Mouse (Mus musculus) heart, postnatal 25 days (tissue): Measurements from ENCODE around the gene Ear6. TPM values are rescaled to one million over a fixed set of nuclear protein-coding genes. Genes with fewer than 3 reads are reported as not detected.

ENCODE experiments used
- DNase-seq: peaks from one replicate; pipeline ENCODE4 v3.0.0; 2022; ENCODE audit warnings: low spot score
- intact Hi-C: fragments of 180-260 bp; cut with DNase I; formaldehyde crosslinking; loops from one replicate; pipeline ENCODE4 v1.15.1; 2025
- microRNA-seq: library from miRNA; unstranded; fragments of <30 nt; microRNA quantifications from one replicate; pipeline ENCODE4 v1.2.0, GENCODE M21; 2022
- total RNA-seq, 2 experiments: library from RNA; stranded (reverse); gene quantifications; 2 replicates each; pipeline ENCODE4 v1.2.3; 2021

The Ear6 gene
- total RNA-seq, 2 experiments from 2014 or later, result not detected

DNA sequence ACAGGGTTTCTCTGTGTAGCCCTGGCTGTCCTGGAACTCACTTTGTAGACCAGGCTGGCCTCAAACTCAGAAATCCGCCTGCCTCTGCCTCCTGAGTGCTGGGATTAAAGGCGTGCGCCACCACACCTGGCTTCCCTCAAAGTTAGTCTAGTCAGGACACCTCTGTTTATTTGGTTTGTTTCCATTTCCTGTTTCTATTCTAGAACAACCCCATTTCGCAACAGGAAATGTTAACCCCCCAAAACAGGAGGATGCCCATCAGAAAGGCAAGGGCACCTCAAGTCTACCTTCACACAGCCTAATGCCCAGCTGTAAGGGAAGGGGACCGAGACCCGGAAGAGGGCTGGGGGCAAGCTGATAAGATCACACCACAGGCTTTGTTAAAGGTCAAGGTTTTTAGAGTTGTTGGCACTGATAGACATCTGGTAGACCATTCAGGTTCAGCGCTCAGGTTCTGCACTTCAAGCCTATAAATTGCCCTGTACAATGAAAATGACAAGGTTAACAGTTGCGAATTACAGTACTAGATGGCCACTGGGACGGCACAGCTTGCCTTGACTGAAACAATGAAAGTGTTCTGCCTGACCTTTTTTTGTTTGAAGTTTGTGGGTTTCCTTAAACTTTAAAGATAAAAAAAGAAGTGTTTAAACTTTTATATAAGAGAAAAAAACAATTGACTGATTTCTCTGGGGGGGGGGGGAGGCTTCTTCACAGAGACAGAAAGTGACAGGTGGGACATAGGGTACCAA is 38.9 kb downstream of the Ear6 start, which contains the start of gene Slc39a2:
Gene Slc39a2 (plus strand): TSS at position 699 of the 749 bp plus-strand sequence.
- intact Hi-C loops, result no loop called here
- DNase-seq, result no peak

DNA sequence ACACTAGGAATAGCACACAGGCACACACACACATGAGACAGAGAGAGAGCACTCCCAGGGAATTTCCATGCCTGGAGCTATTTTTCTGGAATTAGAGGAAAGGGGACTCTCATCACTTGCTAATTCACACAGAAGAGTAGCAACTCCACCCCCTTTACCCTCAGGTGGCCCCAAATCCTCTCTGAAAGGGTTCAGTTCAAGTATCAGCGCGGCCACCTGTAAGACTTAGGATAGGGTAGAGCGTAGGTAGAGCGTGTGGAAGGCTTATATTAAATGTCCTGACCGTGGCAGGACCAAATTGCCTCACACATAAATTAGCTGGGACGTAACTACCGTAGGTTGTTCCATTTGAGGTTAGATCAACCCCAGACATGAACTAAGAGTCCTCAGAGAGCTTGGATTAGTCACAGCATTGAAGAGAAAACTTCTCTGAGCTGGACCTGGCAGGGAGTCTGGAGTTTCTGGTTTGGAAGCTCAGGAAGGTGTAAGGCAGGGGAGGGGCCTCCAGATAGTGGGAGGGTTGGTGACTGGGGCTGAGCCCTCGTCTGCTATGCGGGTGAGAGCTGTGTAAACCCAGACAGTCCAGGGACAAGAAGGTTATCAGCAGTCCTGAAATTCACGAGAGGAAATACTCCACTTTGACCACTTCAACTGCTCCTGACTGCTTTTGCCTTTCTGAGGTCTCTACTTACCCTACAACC is 39.7 kb downstream of the Ear6 start:
- no peak for DNase-seq
- intact Hi-C loops, result no loop called here

DNA sequence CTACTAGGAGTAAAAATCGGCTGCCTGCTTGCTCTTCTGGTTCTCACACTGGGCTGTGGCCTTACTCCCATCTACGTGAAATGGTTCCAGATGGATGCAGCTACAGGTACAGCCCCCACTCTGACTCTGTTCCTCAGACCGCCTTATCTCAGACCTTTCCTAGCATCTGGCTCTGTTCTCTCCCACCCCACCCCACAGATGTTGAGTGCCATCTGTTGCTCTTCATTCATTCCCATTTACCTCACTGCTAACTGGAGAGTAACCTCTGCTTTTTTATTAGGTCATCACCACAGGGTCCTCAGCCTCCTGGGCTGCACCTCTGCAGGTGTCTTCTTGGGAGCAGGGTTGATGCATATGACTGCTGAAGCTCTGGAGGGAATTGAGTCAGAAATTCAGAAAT is 40.3 kb downstream of the Ear6 start:
- intact Hi-C loops, result no loop called here
- DNase-seq, result no peak

DNA sequence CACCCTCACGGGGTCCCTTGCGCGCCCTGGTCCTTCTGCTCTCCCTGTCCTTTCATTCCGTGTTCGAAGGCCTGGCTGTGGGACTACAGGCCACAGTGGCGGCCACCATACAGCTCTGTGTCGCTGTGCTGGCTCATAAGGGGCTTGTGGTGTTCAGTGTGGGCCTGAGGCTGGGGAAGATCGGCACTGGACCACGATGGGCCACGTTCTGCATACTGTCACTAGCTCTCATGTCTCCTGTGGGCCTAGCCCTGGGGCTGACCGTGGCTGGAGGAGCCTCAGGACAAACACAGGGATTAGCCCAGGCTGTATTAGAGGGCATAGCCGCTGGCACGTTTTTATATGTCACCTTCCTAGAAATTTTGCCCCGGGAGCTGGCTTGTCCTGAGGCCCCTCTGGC is 41.6 kb downstream of the Ear6 start:
- DNase-seq, result no peak
- intact Hi-C loops, result no loop called here

DNA sequence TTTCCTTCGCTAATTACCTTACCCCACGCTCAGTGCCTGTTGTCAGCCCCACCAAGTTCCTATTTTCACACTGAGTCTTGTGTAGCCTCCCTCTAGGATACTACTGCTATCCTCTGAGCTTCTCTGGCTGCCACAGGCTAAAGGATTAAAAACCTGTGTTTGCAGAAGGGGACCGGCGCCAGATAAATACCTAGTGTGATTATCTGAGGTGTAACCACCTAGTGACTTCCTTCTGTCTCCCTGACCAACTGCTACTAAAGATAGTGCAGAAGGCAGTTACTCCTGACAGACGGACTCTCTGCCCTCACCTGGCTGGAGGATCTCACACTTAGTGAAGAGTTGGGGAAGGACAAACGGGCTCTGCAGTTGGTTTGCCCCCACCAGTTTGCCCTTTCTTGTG is 42.5 kb downstream of the Ear6 start:
- DNase-seq, result no peak
- intact Hi-C loops, result no loop called here

DNA sequence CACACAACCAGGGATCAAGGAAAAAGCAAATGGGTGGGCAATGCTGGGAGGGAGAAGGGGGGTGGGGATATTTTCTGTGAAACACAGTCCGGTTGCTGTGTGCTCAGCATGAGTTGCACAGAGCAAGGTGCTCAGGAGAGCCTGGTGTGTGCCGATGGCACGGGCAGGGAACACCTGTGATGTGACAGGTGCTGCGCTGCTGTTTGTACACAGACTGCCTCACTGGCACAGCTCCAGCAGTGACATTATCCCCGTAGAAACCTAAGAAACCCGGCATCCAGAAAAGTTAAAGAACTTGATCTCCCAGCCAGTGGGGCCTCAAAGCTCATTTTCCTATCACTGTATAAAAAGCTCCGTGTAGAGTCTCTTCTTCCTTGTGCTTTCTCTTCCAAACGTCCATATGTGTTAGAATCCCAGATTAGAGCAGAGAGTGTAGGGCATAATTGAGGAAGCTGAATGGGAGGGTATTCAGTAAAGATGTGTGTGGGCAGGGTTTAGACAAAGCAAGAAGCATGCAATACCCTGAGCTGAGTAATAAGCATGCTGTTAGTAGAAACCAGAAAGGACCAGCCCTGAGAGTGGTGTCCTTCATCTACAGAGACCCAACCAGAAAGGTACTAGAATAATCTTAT is 43.2 kb downstream of the Ear6 start:
- DNase-seq, result no peak
- intact Hi-C loops, result no loop called here

DNA sequence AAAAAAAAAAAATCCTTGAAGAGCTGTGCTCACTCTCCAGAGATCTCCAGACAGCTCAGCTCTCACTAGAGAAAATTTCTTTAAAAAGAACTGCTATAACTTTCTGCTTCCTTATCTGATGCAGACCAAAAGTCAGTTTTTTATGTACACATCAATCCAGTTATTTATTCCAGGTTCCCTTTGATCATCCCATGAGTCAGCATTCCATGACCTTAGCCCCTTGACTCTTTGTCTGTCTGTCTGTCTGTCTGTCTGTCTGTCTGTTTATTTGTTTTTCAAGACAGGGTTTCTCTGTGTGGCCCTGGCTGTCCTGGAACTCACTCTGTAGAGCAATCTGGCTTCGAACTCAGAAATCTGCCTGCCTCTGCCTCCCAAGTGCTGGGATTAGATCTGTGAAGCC is 45.9 kb downstream of the Ear6 start:
- intact Hi-C loops, result no loop called here
- DNase-seq, result no peak

DNA sequence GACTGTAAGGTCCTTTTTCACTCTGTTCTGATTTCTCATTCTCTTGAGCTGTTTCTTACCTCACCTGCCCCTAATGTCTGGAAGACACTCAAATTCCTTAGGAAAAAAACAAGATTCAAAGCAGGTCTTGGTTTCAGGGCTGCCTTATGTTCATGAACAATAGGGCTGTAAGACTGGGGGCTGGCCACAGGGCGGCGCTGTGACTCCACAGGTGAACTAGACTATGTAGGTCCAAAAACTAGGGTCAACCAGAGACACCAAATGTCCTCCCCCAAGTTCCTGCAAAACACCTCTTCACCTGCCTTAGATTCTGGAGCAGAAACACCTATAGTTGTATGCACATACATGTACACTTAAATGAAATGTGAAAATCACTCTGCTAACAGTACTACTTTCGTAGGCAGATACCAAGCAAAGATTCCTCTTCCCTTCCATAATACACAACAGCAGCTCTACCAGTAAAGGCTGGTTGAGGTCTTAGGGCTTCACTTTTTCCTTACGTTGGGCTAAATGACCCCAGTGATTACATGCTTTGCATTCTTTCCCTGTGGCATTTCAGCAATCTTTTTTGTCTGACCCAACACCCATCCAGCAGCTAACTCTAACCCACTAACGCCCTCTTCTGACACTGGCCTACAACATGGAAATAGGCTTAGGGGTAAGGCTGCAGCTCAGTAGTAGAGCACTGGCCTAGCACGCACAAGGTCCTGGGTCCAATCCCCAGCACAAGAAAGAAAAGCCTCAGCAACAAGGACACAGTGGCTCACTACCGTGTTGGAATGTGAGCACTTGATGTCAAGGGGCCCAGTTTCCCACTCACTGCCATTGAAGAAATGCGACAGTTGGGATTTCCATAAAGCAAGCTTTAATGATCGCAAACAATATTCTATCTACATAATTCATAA is 49.6 kb downstream of the Ear6 start:
- DNase-seq, result peak; percentile 27
- intact Hi-C loops, result loop anchor here (1.0 to 2.0 kb wide), 4 partner anchors 28 to 120 kb away; no protein-coding TSS in a partner anchor

DNA sequence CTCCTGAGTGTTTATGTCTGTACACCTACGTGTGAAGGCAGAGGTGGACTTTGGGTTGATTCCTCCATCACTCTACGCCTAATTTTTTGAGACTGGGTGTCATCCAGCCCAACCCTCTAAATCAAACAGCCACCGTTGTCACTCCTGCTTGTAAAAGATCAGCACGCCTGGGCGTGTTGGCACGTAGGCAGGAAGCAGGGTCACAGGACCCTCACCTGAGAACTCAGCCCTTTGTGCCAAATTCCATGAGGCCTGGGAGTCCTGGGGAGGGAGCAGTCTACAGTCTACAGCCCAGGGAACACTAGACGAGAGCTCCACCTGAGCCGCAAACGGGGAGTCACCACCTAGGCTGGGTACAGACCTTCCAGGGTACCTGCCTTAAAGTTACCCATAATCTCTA is 50.3 kb downstream of the Ear6 start:
- intact Hi-C loops, result loop anchor here (2.0 kb wide), 3 partner anchors 93 to 119 kb away; no protein-coding TSS in a partner anchor
- no peak for DNase-seq

Small RNA genes lying within 50 kb of the gene (microRNA-seq; reads per million reads assigned to microRNA genes)
- not detected for gene Gm27375

Other genes starting within 250 kb of the Ear6 start
- not detected for gene Gm17078, start 242.4 kb upstream of the Ear6 start, total RNA-seq
- gene Gm4181, start 218.0 kb upstream of the Ear6 start, total RNA-seq, result not detected
- not detected for gene Gm17079, start 158.2 kb upstream of the Ear6 start, total RNA-seq
- gene Gm5800, start 136.5 kb upstream of the Ear6 start, total RNA-seq, result not detected
- not detected for gene Ang4, start 80.1 kb upstream of the Ear6 start, total RNA-seq
- not detected for gene AY358078, start 53.7 kb upstream of the Ear6 start, total RNA-seq
- gene Mettl17, start 31.1 kb downstream of the Ear6 start, total RNA-seq, result 10 to 100 TPM; 19.8 to 20.9 TPM
- gene Slc39a2, start 39.2 kb downstream of the Ear6 start, total RNA-seq, result under 1 TPM in 1 of 2 experiments, not detected in 1; 0.36 TPM
- 1,000 to 10,000 TPM; 1,299 to 1,387 TPM for gene Ndrg2, start 60.5 kb downstream of the Ear6 start, total RNA-seq
- gene Tppp2, start 64.7 kb downstream of the Ear6 start, total RNA-seq, result not detected
- gene Rnase13, start 69.1 kb downstream of the Ear6 start, total RNA-seq, result not detected
- gene Arhgef40, start 131.0 kb downstream of the Ear6 start, total RNA-seq, result 10 to 100 TPM; 31.2 to 41.2 TPM
- 1 to 10 TPM; 3.3 to 3.9 TPM for gene Tmem253, start 162.0 kb downstream of the Ear6 start, total RNA-seq
- gene Zfp219, start 167.0 kb downstream of the Ear6 start, total RNA-seq, result 10 to 100 TPM; 24.8 to 29.0 TPM
- not detected for gene Olfr221, start 188.8 kb downstream of the Ear6 start, total RNA-seq